Mouse (Mus musculus) stomach, embryonic 16.5 days (tissue): ENCODE measurements around the gene Spem1. TPM values are rescaled to one million over a fixed set of nuclear protein-coding genes. Genes with fewer than 3 reads are reported as not detected.

Experiments used
- ATAC-seq: fragments of 200-750 bp; cut with Nextera tagmentation; 2 replicates; pipeline ENCODE4 v1.8.0; 2017; ENCODE audit warnings: moderate number of reproducible peaks, moderate TSS enrichment; ENCODE audit not compliant: insufficient read depth, low FRiP score
- H3K27ac ChIP-seq: fragments of 300-500 bp; sonication (generic); 2 replicates; pipeline ENCODE4 v1.5.1; 2014; ENCODE audit warnings: low read length
- H3K27me3 ChIP-seq: fragments of 300-500 bp; sonication (generic); 2 replicates; pipeline ENCODE4 v1.6.1; 2014; ENCODE audit warnings: low read length, control low read depth, mixed read lengths; ENCODE audit not compliant: control insufficient read depth, insufficient read depth
- H3K36me3 ChIP-seq: fragments of 300-500 bp; sonication (generic); 2 replicates; pipeline ENCODE4 v1.6.1; 2014; ENCODE audit warnings: low read length; ENCODE audit not compliant: control insufficient read depth, insufficient read depth
- H3K4me1 ChIP-seq: fragments of 300-500 bp; sonication (generic); 2 replicates; pipeline ENCODE4 v1.6.1; 2014; ENCODE audit warnings: low read length, control low read depth, mixed read lengths; ENCODE audit not compliant: control insufficient read depth, insufficient read depth
- H3K4me2 ChIP-seq: fragments of 300-500 bp; sonication (generic); 2 replicates; pipeline ENCODE4 v1.6.1; 2014; ENCODE audit warnings: low read depth, low read length, mixed read lengths
- H3K4me3 ChIP-seq: fragments of 300-500 bp; sonication (generic); replicated peaks from 2 replicates; pipeline ENCODE4 v1.5.1; 2014; ENCODE audit warnings: mild to moderate bottlenecking, low read length
- H3K9ac ChIP-seq: fragments of 300-500 bp; sonication (generic); 2 replicates; pipeline ENCODE4 v1.6.1; 2014; ENCODE audit warnings: low read length
- H3K9me3 ChIP-seq: fragments of 300-500 bp; sonication (generic); replicated peaks from 2 replicates; pipeline ENCODE4 v1.6.1; 2016; ENCODE audit warnings: low read length, control low read depth; ENCODE audit not compliant: control insufficient read depth
- WGBS: fragments of 180-500 bp; shearing (Covaris S2); extraction: QIAGEN DNeasy Blood & Tissue Kit; methylation state at CpG from one replicate; pipeline ENCODE4 v1.1.7; 2014; 5-methylcytosine and 5-hydroxymethylcytosine counted together
- polyA plus RNA-seq: library from polyadenylated mRNA; unstranded; fragments of >200 nt; fragmentation: Nextera tagmentation; extraction: Ambion mirVana; gene quantifications from 2 replicates; pipeline ENCODE4 v1.2.1, GENCODE M21; 2015

The Spem1 gene
- polyA plus RNA-seq, 1 experiment from 2014 or later, result not detected

GRCm38 (mm10) chr11:69778985-69779384 is 43.0 kb downstream of the Spem1 start:
- H3K36me3 ChIP-seq, result no peaks in the 10 kb centered on the region
- H3K4me2 ChIP-seq, result no peak overlapping the region
- no peak overlapping the region for H3K4me3 ChIP-seq
- 56% methylated on average over 7 of the region's 7 CpGs for WGBS
- no peaks in the 10 kb centered on the region for H3K27me3 ChIP-seq
- H3K4me1 ChIP-seq, result no peaks in the 10 kb centered on the region
- no peaks in the 10 kb centered on the region for H3K9me3 ChIP-seq
- H3K27ac ChIP-seq, result no peak overlapping the region
- H3K9ac ChIP-seq, result no peak overlapping the region
- no peak for ATAC-seq

- Histone ChIP-seq H3K9ac (no peak overlapping the region), H3K4me3 (no peak overlapping the region), H3K4me1 (no peaks in the 10 kb centered on the region), H3K9me3 (no peaks in the 10 kb centered on the region), H3K27ac (no peak overlapping the region), H3K27me3 (no peaks in the 10 kb centered on the region), H3K4me2 (no peak overlapping the region), H3K36me3 (no peaks in the 10 kb centered on the region)
- ATAC-seq, result no peak
- 67% methylated on average over 23 of the region's 23 CpGs for WGBS
These were observed 43.6 kb downstream of the Spem1 start for GRCm38 (mm10) chr11:69778258-69778982.

- no peak overlapping the region for H3K4me2 ChIP-seq
- H3K9ac ChIP-seq, result no peak overlapping the region
- H3K9me3 ChIP-seq, result no peaks in the 10 kb centered on the region
- 65% methylated on average over 26 of the region's 26 CpGs for WGBS
- peak; percentile 5; the same call in 1 of the 2 replicates for ATAC-seq
- no peaks in the 10 kb centered on the region for H3K36me3 ChIP-seq
- no peaks in the 10 kb centered on the region for H3K4me1 ChIP-seq
- H3K27ac ChIP-seq, result no peak overlapping the region
- H3K4me3 ChIP-seq, result no peak overlapping the region
- no peaks in the 10 kb centered on the region for H3K27me3 ChIP-seq
These were observed 44.3 kb downstream of the Spem1 start for GRCm38 (mm10) chr11:69777504-69778257.

GRCm38 (mm10) chr11:69776488-69776887 is 45.5 kb downstream of the Spem1 start:
- 81% methylated on average over 20 of the region's 20 CpGs for WGBS
- no peak overlapping the region for H3K4me3 ChIP-seq
- H3K27ac ChIP-seq, result no peak overlapping the region
- no peaks in the 10 kb centered on the region for H3K4me1 ChIP-seq
- no peaks in the 10 kb centered on the region for H3K9me3 ChIP-seq
- H3K4me2 ChIP-seq, result no peak overlapping the region
- H3K27me3 ChIP-seq, result no peaks in the 10 kb centered on the region
- no peaks in the 10 kb centered on the region for H3K36me3 ChIP-seq
- no peak overlapping the region for H3K9ac ChIP-seq
- ATAC-seq, result no peak

- Histone ChIP-seq H3K9ac (no peak overlapping the region), H3K9me3 (no peaks in the 10 kb centered on the region), H3K27me3 (no peaks in the 10 kb centered on the region), H3K36me3 (no peaks in the 10 kb centered on the region), H3K27ac (no peak overlapping the region), H3K4me1 (no peaks in the 10 kb centered on the region), H3K4me3 (no peak overlapping the region), H3K4me2 (no peak overlapping the region)
- ATAC-seq, result no peak
- 61% methylated on average over 10 of the region's 10 CpGs for WGBS
These were observed 46.3 kb downstream of the Spem1 start for GRCm38 (mm10) chr11:69775716-69776115.

- no peaks in the 10 kb centered on the region for H3K9me3 ChIP-seq
- no peaks in the 10 kb centered on the region for H3K27me3 ChIP-seq
- WGBS, result 72% methylated on average over 5 of the region's 5 CpGs
- no peak overlapping the region for H3K4me2 ChIP-seq
- no peak for ATAC-seq
- no peaks in the 10 kb centered on the region for H3K36me3 ChIP-seq
- H3K27ac ChIP-seq, result no peak overlapping the region
- H3K4me3 ChIP-seq, result no peak overlapping the region
- H3K9ac ChIP-seq, result no peak overlapping the region
- H3K4me1 ChIP-seq, result no peaks in the 10 kb centered on the region
These were observed 47.0 kb downstream of the Spem1 start for GRCm38 (mm10) chr11:69774961-69775360.

Other genes starting within 250 kb of the Spem1 start
- 19.3 and 21.6 TPM in 2 replicates for gene Wrap53, start 241.9 kb downstream of the Spem1 start, polyA plus RNA-seq
- gene Trp53, start 241.8 kb downstream of the Spem1 start, polyA plus RNA-seq, result 118 and 120 TPM in 2 replicates
- 9.5 and 10.4 TPM in 2 replicates for gene Atp1b2, start 216.2 kb downstream of the Spem1 start, polyA plus RNA-seq
- gene Shbg, start 204.3 kb downstream of the Spem1 start, polyA plus RNA-seq, result 1.3 and 2.2 TPM in 2 replicates
- 18.1 and 19.6 TPM in 2 replicates for gene Sat2, start 200.2 kb downstream of the Spem1 start, polyA plus RNA-seq
- 20.9 and 22.1 TPM in 2 replicates for gene Fxr2, start 189.2 kb downstream of the Spem1 start, polyA plus RNA-seq
- 7.7 and 7.9 TPM in 2 replicates for gene Sox15, start 166.9 kb downstream of the Spem1 start, polyA plus RNA-seq
- 67.7 and 68.8 TPM in 2 replicates for gene Mpdu1, start 159.5 kb downstream of the Spem1 start, polyA plus RNA-seq
- 18.9 and 19.6 TPM in 2 replicates for gene Cd68, start 156.0 kb downstream of the Spem1 start, polyA plus RNA-seq
- gene Eif4a1, start 149.8 kb downstream of the Spem1 start, polyA plus RNA-seq, result 454 and 462 TPM in 2 replicates
- gene Senp3, start 140.1 kb downstream of the Spem1 start, polyA plus RNA-seq, result 66.3 and 68.5 TPM in 2 replicates
- gene Tnfsf13, start 136.4 kb downstream of the Spem1 start, polyA plus RNA-seq, result 0.59 and 1.0 TPM in 2 replicates
- gene Tnfsf12, start 126.3 kb downstream of the Spem1 start, polyA plus RNA-seq, result 8.8 and 9.6 TPM in 2 replicates
- 2.9 and 4.2 TPM in 2 replicates for gene Tnfsfm13, start 126.1 kb downstream of the Spem1 start, polyA plus RNA-seq
- gene Polr2a, start 63.5 kb downstream of the Spem1 start, polyA plus RNA-seq, result 17.7 and 20.6 TPM in 2 replicates
- gene Slc35g3, start 60.2 kb downstream of the Spem1 start, polyA plus RNA-seq, result 0.17 TPM in 1 of 2 replicates, not detected in the other
- gene Zbtb4, start 56.3 kb downstream of the Spem1 start, polyA plus RNA-seq, result 3.4 TPM in 2 replicates
- 5.3 and 10.3 TPM in 2 replicates for gene Chrnb1, start 26.2 kb downstream of the Spem1 start, polyA plus RNA-seq
- gene Fgf11, start 20.3 kb downstream of the Spem1 start, polyA plus RNA-seq, result 1.8 and 2.5 TPM in 2 replicates
- gene Tmem102, start 16.6 kb downstream of the Spem1 start, polyA plus RNA-seq, result 14.2 and 15.0 TPM in 2 replicates
- gene Gm39566, start 6.9 kb downstream of the Spem1 start, polyA plus RNA-seq, result 0.03 TPM in 1 of 2 replicates, not detected in the other
- not detected in 2 replicates for gene Spem2, start 3.7 kb downstream of the Spem1 start, polyA plus RNA-seq
- gene Nlgn2, start 15.6 kb upstream of the Spem1 start, polyA plus RNA-seq, result 5.3 and 6.4 TPM in 2 replicates
- gene Tmem256, start 16.3 kb upstream of the Spem1 start, polyA plus RNA-seq, result 377 and 401 TPM in 2 replicates
- 85.1 and 98.5 TPM in 2 replicates for gene Plscr3, start 24.2 kb upstream of the Spem1 start, polyA plus RNA-seq
- gene Tnk1, start 36.5 kb upstream of the Spem1 start, polyA plus RNA-seq, result 15.3 and 19.1 TPM in 2 replicates
- not detected in 2 replicates for gene Tmem95, start 55.8 kb upstream of the Spem1 start, polyA plus RNA-seq
- gene Kctd11, start 59.2 kb upstream of the Spem1 start, polyA plus RNA-seq, result 15.1 and 24.7 TPM in 2 replicates
- 4.0 and 5.1 TPM in 2 replicates for gene Acap1, start 73.4 kb upstream of the Spem1 start, polyA plus RNA-seq
- 4.9 TPM in 2 replicates for gene 2810408A11Rik, start 78.8 kb upstream of the Spem1 start, polyA plus RNA-seq
- 7.5 TPM in 2 replicates for gene Neurl4, start 78.9 kb upstream of the Spem1 start, polyA plus RNA-seq
- 61.6 and 63.4 TPM in 2 replicates for gene Gps2, start 91.7 kb upstream of the Spem1 start, polyA plus RNA-seq
- 1,516 and 1,535 TPM in 2 replicates for gene Eif5a, start 99.8 kb upstream of the Spem1 start, polyA plus RNA-seq
- 2.9 and 3.8 TPM in 2 replicates for gene Ybx2, start 113.6 kb upstream of the Spem1 start, polyA plus RNA-seq
- gene Slc2a4, start 126.0 kb upstream of the Spem1 start, polyA plus RNA-seq, result 38.3 and 39.1 TPM in 2 replicates
- gene Cldn7, start 142.6 kb upstream of the Spem1 start, polyA plus RNA-seq, result 397 and 438 TPM in 2 replicates
- gene Ctdnep1, start 159.0 kb upstream of the Spem1 start, polyA plus RNA-seq, result 17.5 and 17.7 TPM in 2 replicates
- 102 and 103 TPM in 2 replicates for gene Elp5, start 160.3 kb upstream of the Spem1 start, polyA plus RNA-seq
- 485 and 494 TPM in 2 replicates for gene Gabarap, start 169.0 kb upstream of the Spem1 start, polyA plus RNA-seq
- gene Phf23, start 173.6 kb upstream of the Spem1 start, polyA plus RNA-seq, result 44.3 and 47.9 TPM in 2 replicates
- gene Dvl2, start 178.4 kb upstream of the Spem1 start, polyA plus RNA-seq, result 17.7 and 22.3 TPM in 2 replicates
- 115 and 119 TPM in 2 replicates for gene Acadvl, start 193.2 kb upstream of the Spem1 start, polyA plus RNA-seq
- 8.4 and 9.0 TPM in 2 replicates for gene Dlg4, start 194.8 kb upstream of the Spem1 start, polyA plus RNA-seq
- 0.31 TPM in 1 of 2 replicates, not detected in the other for gene Asgr1, start 231.9 kb upstream of the Spem1 start, polyA plus RNA-seq